Mouse (Mus musculus): ENCODE measurements around the gene Ube3c. TPM values are rescaled to one million over a fixed set of nuclear protein-coding genes. Genes with fewer than 3 reads are reported as not detected.
A peak's percentile ranks its signal among the peaks of the same experiment; 100 is the strongest.
"Not testable (repeated sequence)": the region's sequence is repeated elsewhere in the genome, so short reads cannot be mapped to it uniquely, and the experiment has no call there.

The Ube3c gene
- 10 to 100 TPM; 74.1 to 77.5 TPM for total RNA-seq (2021)

DNA sequence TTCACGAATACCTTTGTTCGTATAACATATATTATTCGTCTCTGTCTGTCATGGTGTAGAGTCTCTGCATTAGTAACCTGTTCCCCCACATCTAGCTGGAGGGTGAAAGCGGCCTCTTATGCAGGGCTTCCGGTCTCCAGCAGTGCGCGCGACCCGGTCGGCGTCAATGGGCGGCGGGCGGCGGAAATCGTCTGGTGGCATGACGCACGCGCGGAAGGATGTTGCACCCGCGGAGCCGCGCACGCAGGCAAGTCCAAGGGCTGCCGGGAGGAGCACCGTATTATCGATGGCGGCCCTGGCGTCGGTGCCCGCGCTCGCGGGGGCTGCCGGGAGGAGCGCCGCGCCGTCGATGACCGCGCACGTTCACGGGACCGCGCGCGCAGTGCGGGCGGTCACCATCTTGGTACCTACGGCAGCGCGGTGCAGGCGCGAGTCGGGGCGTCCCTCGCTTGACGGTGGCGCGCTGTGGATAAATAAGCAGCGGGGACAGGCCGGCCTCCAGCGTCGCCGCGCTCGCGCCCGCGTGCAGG is at the start of gene Ube3c:
Ube3c (plus strand) TSS at position 395 of the 530 bp plus-strand sequence.
- peak; percentile 93 to 95 for DNase-seq (ENCODE audit: extremely low spot score in 1 of 2, low spot score in 1 of 2)

DNA sequence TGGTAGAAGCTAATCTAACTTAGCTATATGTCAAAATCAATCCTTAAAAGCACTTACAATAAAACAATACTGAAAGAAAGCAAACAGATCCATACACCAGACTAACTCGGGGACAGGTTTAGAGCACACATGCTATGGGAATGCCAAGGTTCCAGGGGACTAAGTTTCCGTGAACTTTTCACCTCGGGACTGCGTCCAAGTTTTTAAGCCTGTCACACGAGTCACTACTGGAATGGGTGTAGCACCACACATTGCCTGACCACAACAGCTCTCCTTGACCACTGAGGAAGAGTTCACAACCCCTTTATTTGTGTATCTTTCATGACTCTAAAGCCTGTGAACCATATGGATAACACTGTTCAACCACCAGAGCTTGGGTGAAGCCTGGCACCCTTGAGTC is 8.9 kb upstream of the Ube3c start:
- DNase-seq (ENCODE audit: extremely low spot score in 1 of 2, low spot score in 1 of 2): no peak

DNA sequence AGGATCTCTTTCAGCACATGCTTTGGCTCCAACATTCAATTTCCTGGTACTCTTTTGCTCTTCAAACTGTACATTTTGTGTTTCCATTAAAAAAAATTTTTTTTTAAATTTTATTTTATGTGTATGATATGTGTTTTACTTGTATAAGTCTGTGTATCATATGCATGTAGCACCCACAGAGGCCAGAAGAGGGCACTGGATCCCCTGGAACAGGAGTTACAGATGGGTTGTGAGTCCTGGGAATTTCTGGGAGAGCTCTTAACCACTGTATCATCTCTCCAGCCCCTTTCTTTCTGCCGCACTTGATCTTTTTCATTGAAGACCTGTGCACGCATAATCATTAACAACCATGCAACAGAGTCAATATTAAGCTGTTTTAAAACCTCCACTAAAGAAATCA is 8.4 kb upstream of the Ube3c start:
- no peak for DNase-seq (ENCODE audit: extremely low spot score in 1 of 2, low spot score in 1 of 2)

DNA sequence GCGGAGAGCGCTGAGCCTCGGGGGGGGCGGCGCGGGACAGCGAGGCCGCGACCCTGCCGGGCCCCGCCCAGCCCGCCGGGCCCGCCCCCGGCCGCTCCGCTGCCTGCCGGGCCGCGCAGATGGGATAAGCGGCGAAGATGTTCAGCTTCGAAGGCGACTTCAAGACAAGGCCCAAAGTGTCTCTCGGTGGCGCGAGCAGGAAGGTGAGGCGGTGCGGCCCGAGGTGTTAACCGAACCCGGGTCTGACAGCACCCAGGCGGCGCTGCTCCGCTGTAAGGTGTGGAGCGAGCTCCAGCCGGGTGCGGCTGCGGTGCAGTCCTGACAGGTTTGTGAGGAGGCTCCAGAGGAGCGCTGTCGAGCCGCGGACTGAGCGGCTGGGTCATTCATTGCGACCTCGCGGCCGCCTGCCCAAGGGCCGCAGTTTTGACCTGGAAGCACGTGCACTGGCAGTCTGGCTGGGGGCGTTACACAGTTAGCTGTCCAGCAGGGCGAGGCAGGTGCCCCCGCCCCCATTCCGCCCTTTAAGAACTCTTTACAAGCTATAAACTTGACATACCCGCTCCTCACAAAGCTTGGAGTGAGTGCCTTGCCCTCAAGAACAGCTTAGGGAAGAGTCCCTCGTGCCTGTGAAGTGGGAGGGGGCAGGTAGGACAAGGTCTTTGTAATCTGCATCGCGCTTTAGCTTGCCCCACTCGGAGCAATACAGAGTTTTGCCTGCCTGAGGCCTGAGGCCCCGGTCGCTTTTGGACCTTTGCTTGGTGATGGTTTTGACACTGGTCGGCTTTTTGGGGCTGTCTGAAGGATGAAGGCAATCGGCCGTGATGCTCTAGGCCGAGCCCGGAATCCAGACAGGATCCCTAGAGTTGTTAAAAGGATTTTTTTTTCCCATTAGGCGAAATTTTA is 587 bp downstream of the Ube3c start:
- DNase-seq (ENCODE audit: extremely low spot score in 1 of 2, low spot score in 1 of 2): peak in 1 of 2 experiments; percentile 46

DNA sequence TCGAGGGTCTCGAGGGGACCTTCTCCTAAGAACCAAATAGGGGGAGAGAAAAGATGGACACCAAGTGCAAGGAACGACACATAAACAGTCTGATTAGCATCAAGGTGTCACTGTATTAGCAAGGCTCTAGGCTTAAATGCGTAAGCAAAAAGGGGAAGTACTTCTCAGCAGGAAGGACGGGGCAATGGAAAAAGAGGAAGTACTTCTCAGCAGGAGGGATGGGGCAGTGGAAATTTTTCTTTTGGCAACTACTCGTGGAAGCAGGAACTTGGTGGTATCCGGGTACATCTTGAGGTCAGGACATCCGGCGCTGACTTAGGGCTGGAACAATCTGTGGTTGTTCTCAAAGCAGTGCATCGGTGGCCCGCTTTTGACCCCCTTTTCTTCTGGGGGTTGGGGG is 5.2 kb downstream of the Ube3c start:
- DNase-seq (ENCODE audit: extremely low spot score in 1 of 2, low spot score in 1 of 2): not testable (repeated sequence)

DNA sequence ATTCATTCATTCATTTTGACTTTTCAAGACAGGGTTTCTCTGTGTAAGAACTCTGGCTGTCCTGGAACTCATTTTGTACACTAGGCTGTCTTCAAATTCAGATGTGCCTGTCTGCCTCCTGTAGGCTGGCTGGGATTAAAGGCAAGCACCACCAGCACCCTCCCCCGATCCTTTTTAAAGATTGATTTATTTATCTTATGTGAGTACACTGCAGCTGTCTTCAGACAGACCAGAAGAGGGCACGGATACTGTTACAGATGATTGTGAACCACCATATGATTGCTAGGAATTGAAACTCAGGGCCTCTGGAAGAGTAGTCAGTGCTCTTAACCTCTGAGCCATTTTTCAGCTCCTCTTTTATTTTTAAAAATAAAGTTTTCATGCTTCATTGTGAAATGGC is 6.0 kb downstream of the Ube3c start:
- no peak for DNase-seq (ENCODE audit: extremely low spot score in 1 of 2, low spot score in 1 of 2)

DNA sequence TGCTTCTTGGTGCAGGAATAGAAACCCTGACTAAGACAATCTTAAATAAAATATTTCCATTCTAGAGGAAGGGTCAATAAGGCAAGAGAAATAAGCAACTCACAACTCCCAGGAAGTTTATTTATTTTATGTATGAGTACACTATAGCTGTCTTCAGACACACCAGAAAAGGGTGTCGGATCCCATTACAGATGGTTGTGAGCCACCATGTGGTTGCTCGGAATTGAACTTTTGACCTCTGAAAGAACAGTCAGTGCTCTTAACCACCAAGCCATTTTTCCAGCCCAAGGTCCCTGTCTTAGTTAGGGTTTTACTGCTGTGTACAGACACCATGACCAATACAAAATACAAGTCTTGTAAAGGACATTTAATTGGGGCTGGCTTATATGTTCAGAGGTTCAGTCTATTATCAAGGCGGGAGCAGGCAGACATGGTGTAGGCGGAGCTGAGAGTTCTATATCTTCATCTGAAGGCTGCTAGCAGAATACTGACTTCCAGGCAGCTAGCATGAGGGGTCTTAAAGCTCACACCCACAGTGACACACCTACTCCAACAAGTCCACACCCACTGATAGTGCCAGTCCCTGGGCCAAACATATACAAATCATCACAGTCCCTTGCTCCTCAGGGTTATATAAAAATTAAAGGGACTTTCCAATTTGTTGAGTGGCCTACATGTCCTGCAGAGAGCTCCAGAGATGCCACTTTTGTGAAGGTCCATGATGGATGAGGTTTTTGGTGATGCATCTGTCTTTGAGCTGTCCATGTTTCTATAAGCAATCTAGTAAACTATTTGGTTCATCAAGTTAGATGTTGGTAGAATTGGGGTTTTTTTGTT is 9.0 kb downstream of the Ube3c start:
- no peak for DNase-seq (ENCODE audit: extremely low spot score in 1 of 2, low spot score in 1 of 2)

DNA sequence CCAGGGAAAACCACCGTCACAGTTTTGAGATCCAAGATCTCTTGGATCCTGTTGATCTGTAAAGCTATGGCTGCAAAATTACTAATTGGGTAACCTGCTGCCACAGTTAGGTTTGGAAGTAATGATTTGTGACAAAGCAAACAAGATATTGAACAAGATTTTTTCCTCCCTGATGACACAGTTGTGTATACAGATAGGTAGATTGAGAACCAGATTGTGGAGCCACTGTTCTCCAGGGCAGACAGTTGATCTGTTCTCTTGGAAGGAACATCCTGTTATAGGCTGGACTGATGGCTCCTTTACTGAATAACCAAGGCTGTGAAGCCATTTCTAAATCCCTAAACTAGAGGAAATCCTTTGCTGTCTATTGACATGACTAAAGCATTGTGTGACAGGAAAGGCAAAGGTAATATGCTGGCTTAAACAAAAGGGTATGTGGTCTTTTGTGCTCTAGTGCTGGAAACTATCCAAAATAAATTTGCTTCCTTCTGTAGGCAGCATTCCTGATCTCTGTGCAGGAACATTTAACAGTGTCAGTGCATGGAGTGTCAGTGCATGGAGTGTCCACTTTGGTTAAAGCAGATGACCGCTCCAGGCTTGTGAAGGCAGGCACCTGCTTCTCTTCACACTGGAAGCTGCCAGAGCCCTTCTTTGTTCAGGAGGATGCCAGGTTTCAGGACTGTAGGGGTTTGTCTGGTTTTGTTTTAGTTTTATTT is 15.0 kb downstream of the Ube3c start:
- no peak for DNase-seq (ENCODE audit: extremely low spot score in 1 of 2, low spot score in 1 of 2)

DNA sequence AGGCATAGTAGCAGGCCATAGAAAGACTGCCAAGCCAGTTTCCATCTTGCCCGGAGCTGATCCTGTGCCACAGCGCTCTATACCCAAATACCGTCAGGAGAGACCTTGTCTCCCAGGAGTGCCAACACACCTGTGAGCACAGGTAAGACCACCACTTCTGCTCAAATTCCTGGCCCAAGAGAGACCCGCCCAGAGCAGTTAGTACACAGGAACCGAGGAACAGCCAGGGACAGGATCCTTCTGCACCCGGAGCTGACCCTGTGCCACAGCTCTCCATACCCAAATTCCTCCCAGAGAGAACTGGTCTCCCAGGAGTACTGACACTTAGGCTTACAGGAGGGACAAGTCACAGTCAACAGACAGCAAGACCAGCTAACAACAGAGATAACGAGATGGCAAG is 23.1 kb downstream of the Ube3c start:
- DNase-seq (ENCODE audit: extremely low spot score in 1 of 2, low spot score in 1 of 2): not testable (repeated sequence)

DNA sequence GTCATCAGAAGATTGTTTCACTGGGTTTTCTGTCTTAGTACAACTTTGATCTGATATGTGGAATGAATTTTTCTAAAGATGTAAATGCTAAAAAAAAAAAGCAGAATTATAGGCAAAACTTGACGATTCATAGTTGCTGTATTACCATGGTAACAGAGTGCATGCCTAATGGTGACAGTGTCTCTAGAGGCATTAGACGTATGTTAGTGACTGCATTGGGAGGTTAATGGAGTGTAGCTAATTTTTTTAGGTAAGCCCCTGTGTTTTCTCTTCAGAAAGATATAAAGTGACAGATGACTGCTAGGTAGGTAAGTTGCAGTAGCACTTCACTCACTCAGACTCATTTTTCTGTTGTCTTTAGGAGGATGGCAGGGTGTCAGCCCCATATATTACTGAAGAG is 37.5 kb downstream of the Ube3c start:
- DNase-seq (ENCODE audit: extremely low spot score in 1 of 2, low spot score in 1 of 2): no peak

DNA sequence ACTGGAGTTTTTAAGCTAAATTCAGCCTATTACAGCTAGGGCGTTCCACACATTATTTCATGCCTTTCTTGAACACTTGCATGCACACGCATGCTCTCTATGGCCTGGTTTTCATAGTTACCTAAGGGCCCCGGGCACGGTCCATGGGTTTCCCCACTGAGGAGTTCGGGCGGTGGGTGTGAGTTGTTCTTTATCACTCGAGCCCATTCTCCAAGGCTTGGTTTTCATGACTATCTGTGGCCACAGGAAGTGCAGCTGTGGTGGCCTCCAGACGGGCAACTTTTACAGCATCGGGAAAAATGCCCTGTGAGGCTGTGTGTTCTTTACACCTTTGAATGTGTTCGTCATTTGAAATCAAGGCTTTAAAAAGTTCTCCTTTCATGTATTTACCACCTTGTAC is 56.6 kb downstream of the Ube3c start:
- no peak for DNase-seq (ENCODE audit: extremely low spot score in 1 of 2, low spot score in 1 of 2)

DNA sequence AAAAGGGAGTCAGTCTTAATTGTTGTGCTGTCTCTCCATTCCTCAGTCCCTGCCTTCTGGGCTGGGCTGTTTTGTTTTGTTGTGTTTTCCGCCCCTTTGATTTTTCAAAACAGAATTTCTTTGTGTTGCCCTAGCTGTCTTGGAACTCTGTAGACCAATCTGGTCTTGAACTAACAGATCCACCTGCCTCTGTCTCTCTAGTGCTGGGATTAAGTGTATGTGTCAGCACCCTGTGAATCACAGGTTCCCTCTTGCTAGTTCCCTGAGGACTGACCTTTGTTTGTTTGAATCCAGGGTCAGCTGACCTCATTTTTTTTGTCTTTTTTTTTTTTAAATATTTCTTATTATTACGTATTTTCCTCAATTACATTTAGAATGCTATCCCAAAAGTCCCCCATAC is 60.9 kb downstream of the Ube3c start:
- DNase-seq (ENCODE audit: extremely low spot score in 1 of 2, low spot score in 1 of 2): no peak

DNA sequence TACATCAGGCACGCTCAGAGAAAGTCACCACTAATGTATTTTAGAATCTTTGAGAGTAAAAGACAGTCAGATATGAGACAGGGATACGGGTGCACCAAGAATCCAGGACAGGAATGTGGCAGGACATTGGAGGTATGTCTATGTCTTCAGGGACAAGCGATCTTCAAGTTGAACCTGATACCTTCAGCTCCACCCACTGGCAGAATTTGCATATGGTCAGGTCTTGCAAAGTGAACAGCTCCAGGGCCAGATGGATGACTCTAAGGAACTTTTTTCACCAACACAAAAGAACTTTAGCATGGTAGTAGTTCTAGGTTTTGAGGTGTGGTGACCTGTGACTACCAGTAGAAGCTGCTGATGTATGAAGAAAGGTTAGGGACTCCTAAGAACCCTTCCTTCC is 62.7 kb downstream of the Ube3c start:
- DNase-seq (ENCODE audit: extremely low spot score in 1 of 2, low spot score in 1 of 2): no peak

DNA sequence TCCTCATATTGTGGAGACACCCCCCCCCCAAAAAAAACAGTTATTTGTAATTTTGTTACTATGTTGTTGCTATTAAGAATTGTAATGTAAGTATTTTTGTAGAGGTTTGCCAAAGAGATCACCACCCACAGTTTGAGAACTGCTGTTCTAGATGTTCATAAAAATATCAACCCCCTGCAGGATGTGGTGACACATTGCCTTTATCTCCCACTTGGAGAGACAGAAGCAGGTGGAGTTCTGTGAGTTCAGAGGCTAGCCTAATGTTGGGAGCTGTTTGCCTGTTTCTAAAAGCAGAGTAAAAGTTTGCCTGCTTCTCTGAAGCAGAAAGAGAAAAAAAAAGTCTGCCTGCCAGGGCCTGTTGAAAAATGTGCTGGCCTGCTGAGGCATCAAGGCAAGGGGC is 67.3 kb downstream of the Ube3c start:
- no peak for DNase-seq (ENCODE audit: extremely low spot score in 1 of 2, low spot score in 1 of 2)

DNA sequence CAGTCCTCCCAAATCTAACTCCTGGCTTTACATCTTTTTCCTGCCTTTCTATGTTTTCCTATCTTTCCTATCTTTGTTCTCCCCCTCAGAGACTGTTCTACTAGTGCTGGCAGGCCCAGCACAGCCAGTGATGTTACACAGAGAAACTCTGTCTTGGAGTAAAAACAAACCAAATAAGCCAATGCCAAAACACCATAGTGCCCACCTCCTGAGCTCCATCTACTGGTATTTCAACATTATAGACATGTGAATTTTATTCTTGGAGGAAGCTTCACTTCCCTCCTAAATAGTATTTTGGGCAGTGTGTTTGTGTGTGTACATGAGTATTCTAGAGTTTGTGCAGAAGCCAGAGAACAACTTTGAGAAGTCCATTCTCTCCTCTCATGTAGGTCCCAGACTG is 67.8 kb downstream of the Ube3c start:
- no peak for DNase-seq (ENCODE audit: extremely low spot score in 1 of 2, low spot score in 1 of 2)

DNA sequence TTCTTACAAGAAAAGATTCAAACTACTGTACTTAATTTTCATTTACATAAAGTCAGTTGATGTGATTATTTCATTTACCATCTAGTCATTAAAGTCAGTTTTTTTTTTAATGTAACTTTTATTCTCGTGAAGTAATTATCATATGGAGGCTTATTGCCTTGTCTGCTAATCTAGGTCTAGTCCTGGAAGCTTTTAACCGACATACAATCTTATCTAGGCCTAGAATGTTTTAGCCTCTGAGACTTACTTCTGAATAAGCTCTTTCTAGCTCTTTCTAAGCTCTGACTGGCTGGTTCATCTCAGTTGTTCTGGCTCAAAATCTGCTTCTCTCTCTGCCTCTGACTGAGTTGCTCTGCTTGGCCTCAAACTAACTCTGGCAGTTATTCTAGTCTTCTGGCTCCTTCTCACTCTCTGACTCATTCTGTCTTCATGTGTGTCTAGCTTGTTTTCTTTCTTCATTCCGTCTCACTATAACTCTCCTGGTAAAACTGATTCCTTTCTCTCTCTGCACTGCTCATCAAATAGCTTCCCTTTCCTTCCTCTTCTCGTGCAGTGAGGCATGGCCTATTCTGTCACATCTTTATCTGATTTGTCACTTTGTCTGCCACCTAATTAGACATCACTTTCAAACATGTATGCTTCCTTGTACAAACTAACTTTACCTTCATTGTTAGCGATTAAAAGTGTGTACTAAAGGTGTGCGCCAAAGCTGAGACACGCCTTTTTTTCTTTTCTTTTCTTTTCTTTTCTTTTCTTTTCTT is 72.3 kb downstream of the Ube3c start:
- no peak for DNase-seq (ENCODE audit: extremely low spot score in 1 of 2, low spot score in 1 of 2)

DNA sequence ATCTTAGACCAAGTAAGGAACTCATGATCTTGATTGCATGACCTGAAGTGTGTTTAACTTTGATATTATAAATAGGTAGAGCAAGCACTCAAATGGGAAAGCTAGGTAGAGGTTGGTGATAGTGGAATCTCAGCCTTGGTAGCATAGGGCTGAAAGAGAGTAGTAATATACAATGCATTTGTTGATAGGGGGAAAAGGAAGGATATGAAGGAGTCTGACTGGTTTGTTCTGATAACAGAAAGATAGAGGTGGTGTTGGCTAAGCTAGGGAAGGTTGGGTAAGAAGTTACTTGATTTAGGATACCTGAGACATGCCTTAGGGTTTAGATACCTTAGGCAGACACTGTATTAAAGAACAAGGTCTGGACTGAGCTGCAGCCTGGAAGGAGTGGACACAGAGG is 82.7 kb downstream of the Ube3c start:
- DNase-seq (ENCODE audit: extremely low spot score in 1 of 2, low spot score in 1 of 2): no peak

DNA sequence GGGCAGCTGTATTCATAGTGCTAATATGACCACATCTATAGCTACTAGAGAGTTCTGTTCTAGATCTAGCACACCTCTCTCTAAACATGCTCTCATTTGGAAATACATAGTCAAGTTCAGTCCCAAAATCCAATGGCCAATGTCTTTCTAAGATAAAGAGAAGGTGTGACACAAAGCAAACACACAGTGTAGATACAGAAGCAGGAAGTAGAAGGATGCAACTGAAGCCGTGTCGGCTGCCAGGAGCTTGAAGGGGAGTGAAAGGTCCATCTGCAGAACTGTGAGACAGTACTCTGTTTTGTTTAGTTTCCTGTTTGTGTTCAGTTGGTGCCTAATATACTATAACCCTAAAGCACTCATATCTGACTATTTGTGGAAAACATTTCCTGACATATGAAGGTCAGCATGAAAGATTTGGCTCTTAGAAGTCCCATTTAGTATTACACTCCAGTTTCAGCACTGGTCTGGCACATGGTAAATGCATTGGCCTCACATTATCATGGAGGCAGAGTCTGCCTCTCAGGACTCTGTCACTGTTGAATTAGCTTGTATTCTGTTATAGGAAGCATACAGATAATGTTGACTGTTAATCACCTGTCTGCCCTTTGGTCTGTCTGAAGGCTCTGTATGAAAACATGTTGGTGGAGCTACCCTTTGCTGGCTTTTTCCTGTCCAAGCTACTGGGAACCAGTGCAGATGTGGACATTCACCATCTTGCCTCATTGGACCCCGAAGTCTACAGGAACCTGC is 88.7 kb downstream of the Ube3c start:
- no peak for DNase-seq (ENCODE audit: extremely low spot score in 1 of 2, low spot score in 1 of 2)

DNA sequence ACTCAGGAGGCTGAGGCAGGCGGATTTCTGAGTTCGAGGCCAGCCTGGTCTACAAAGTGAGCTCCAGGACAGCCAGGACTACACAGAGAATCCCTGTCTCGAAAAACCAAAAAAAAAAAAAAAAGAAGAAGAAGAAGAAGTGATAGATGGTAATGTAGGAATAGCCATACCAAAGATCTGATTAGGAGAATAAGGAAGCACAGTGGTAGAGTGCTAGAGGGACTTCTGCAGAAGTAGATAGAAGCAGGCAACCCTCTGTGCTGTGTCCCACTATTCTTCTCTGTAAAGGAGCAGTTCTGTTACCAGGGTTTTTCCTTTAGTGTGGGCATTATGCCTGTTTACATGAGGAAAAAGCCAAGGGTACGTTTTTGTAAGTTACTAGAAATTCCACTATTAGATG is 92.2 kb downstream of the Ube3c start:
- DNase-seq (ENCODE audit: extremely low spot score in 1 of 2, low spot score in 1 of 2): not testable (repeated sequence)
